Mouse (Mus musculus) cerebellum, adult (tissue): ENCODE data around the gene Serpina3c.

Experiments
- ATAC-seq: cut with Nextera tagmentation; 2 replicates; pipeline ENCODE4 v1.9.2; 2017; ENCODE audit warnings: mild to moderate bottlenecking, moderate library complexity, mixed read lengths; ENCODE audit not compliant: insufficient number of reproducible peaks, low FRiP score, low TSS enrichment

Gene Serpina3c

DNA sequence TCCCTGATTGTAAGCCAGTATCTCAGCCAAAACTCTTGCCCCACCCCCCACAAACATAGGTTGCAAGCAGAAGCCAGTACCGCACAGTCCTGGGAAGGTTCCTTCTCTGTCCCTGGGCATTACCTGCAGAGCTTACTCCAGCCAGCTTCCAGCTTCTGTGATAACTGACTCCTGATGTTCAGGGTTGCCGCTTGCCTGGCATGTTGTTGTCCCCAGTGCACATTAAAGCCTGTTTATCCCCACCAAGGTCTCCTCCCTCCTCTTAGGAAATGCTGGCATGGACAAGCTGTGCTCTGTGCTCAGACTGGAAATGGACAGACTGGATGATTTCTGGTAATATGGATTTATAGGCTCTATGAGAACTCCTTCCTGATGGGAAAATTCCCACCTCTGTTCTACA, at the start of gene Serpina3c:
Gene Serpina3c (minus strand): TSS at position 215 of the 400 bp plus-strand sequence.
- no peak for ATAC-seq

- ATAC-seq, result no peak
These were observed 37.2 kb upstream of the Serpina3c start for GRCm38 (mm10) chr12:104190852-104191251.

DNA sequence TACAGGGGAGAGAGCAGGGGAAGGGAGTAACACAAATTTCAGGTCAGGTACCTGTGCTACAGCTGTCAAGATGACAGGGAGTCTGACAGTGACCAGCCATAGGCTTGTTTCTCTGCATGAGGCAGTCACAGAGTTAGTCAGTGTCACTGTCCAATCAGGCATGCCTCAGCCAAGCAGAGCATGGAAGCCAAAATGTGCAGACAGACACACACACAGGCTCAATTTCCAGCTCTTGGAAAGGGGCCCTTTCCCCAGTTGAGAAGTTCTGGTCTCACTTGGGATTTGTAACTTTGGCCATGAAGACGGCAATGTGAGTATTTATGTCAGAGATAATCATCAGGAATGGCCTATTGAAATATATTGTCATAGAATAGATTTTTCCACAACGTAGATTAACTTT, 35.6 kb upstream of the Serpina3c start:
- no peak for ATAC-seq

- ATAC-seq, result no peak
These were observed 32.4 kb upstream of the Serpina3c start for GRCm38 (mm10) chr12:104186041-104186581.

- ATAC-seq, result no peak
These were observed 31.4 kb upstream of the Serpina3c start for GRCm38 (mm10) chr12:104185046-104185445.

DNA sequence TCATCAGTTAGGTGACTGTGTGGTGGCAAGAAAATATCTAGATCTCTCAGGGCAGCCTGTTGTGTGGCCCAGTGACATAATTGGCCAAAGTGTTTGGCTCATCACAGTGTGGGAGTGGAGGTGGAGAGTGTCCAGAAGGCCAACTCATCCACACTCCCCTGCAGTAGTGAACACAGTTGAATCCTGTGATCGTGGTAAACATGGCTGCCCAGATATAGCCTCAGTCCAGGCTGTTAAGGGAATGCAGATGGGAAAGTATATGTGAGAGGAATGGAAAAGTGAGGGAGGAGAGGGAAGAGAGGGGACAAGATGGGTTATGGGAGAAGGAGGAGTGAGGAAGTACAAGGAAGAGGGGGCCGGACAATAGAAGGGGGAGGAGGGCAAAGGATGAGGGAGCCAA, 25.3 kb upstream of the Serpina3c start:
- ATAC-seq, result no peak

- no peak for ATAC-seq
These were observed 24.9 kb upstream of the Serpina3c start for GRCm38 (mm10) chr12:104178577-104178976.

DNA sequence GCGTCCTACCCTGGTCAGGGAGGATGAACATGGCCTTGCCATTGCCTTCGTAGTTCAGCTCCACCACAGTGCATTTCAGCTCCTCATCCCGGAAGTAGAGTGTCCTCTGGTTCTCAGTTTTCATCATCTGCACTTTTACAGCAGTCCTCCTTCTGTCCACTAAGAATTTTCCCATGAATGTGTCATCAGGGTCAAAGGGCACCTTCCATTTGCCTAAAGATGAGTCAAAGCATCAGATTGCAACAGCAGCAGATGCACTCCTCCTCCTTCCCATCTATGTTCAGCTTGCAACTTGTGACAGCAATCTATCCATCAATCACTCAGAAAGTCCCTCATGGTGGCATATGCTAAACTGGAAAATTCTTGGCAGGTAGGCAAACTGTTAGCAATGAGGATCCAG, 22.0 kb upstream of the Serpina3c start:
- no peak for ATAC-seq

- ATAC-seq, result no peak
These were observed 21.1 kb upstream of the Serpina3c start for GRCm38 (mm10) chr12:104174747-104175146.

- no peak for ATAC-seq
These were observed 527 bp downstream of the Serpina3c start for GRCm38 (mm10) chr12:104153041-104153645.

DNA sequence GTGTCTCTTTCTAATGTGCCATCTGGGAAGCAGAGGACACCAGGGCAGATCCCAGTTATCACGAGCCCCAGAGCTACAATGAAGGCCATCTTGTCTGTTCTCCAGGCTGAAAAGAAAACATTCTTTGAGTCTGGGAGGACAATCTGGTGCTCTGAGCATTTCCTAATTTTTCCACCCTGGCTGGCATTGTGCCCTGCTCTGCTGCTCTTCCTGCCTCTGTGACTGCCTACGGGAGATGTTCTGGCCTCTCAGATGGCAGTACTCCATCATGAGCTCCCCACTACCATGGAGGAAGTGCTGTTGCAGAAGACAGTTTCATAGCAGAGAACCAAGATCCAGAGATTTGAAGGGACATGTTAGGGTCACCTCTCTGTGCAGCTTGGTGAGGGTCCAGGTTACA, 1.7 kb downstream of the Serpina3c start:
- ATAC-seq, result no peak

GRCm38 (mm10) chr12:104145571-104145970, 8.1 kb downstream of the Serpina3c start:
- ATAC-seq, result no peak

- ATAC-seq, result no peak
These were observed 10.4 kb downstream of the Serpina3c start for GRCm38 (mm10) chr12:104143286-104143685.

DNA sequence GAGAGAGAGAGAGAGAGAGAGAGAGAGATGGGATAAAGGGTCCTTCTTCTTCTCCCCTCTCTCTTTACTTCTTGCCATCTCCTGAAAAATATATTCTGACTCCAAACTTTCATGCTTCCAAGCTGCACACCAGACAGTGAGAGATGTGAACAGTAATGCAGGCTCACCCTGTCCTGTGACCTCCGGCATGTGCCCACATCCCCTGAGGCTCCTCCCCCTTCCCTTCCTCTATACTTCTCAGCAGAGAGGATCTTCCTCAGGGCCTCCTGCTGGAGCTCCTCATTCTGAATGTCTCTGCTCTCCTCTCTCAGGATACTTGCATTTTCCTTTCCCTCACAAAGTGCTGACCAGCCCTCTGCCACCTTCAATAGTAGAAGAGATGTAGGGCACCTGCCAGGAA, 11.2 kb downstream of the Serpina3c start:
- no peak for ATAC-seq

DNA sequence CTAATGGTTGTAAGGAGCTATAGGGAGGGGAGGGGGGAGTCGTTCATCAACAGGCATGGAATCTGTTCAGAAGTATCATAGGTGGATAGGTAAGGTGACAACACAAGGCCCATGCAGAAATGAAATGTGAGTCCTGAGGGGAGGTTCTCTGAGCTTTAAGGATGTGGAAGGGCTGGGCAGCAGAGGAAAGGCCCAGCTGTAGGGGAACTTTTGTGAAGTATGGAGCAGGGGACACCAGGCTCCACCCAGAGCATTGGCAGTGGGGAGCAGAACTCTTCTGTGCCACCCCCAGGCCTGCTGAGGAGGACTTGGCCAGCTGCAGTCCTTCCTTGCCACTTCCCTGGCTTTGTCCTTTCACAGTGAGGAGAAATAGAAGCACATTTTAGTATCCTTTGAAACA, 12.2 kb downstream of the Serpina3c start:
- ATAC-seq, result no peak

GRCm38 (mm10) chr12:104140543-104141103, 13.0 kb downstream of the Serpina3c start:
- ATAC-seq, result no peak

GRCm38 (mm10) chr12:104138216-104138615, 15.5 kb downstream of the Serpina3c start:
- ATAC-seq, result no peak

- no peak for ATAC-seq
These were observed 22.6 kb downstream of the Serpina3c start for GRCm38 (mm10) chr12:104131041-104131440.

DNA sequence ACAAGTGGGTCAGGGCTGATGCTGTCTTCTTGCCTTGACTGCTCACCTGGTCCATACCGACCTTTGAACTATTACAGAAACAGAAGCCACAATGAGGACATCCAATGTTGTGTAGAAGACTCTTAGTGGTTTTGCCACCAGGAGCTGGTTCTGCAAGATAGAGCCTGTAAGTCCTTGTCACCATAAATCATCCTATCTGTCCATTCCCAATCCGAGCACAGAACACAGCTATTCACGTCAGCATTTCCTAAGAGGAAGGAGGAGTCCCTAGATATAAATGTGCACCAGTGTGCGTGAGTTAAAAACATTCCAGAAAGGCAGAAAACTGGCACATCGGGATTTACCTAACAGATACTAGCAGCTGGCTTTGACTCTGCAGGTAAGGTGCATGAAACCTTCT, 26.0 kb downstream of the Serpina3c start, which contains the start of gene Serpina3b:
Gene Serpina3b (plus strand): TSS at position 301 of the 400 bp plus-strand sequence.
- ATAC-seq, result no peak

DNA sequence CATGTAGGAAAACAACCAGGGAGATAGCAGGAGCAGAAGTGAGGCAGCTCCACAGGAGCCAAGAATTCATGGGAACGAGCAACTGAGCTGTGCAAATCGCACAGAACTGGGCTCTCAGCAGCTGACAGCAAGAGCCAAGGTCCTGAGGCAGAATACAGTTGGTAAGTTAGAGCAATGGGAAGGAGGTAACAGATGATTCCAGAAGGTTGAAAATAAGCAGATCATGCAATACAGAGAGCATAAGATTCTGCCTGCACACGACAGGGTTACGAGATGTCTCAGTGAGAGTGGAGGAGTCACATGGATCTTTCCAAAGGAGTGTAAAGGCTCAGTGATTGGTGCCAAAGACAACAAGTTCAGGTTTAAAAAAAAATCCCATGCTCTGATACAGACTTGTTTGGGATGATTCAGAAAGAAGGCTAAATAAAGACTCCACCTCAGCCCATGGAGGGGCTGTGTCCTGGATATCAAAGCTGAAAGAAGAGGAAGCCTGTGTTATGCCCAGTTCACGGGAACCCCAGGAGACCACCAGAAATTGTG, 28.6 kb downstream of the Serpina3c start:
- ATAC-seq, result no peak

- no peak for ATAC-seq
These were observed 29.7 kb downstream of the Serpina3c start for GRCm38 (mm10) chr12:104123996-104124395.

GRCm38 (mm10) chr12:104123097-104123496, 30.6 kb downstream of the Serpina3c start:
- no peak for ATAC-seq
